Mouse (Mus musculus) forebrain, embryonic 15.5 days (tissue): ENCODE measurements around the gene Fam20a. TPM values are rescaled to one million over a fixed set of nuclear protein-coding genes. Genes with fewer than 3 reads are reported as not detected.
"Not testable (repeated sequence)": the region's sequence is repeated elsewhere in the genome, so short reads cannot be mapped to it uniquely, and the experiment has no call there.

Experiments used
- ATAC-seq: fragments of 200-750 bp; cut with Nextera tagmentation; replicated peaks from 2 replicates; pipeline ENCODE4 v1.8.0; 2017; ENCODE audit warnings: mild to moderate bottlenecking, moderate TSS enrichment, moderate library complexity
- H3K27ac ChIP-seq: fragments of 300-500 bp; sonication (generic); replicated peaks from 2 replicates; pipeline ENCODE4 v1.5.1; 2015; ENCODE audit warnings: mild to moderate bottlenecking, inconsistent platforms
- H3K27me3 ChIP-seq: fragments of 300-500 bp; sonication (generic); 2 replicates; pipeline ENCODE4 v1.6.1; 2015; ENCODE audit warnings: inconsistent platforms
- H3K36me3 ChIP-seq: fragments of 300-500 bp; sonication (generic); 2 replicates; pipeline ENCODE4 v1.6.1; 2015; ENCODE audit warnings: mild to moderate bottlenecking, inconsistent platforms
- H3K4me1 ChIP-seq: fragments of 300-500 bp; sonication (generic); 2 replicates; pipeline ENCODE4 v1.6.1; 2015; ENCODE audit warnings: inconsistent platforms
- H3K4me2 ChIP-seq: fragments of 300-500 bp; sonication (generic); replicated peaks from 2 replicates; pipeline ENCODE4 v1.6.1; 2015; ENCODE audit warnings: mild to moderate bottlenecking, inconsistent platforms
- H3K4me3 ChIP-seq: fragments of 300-500 bp; sonication (generic); 2 replicates; pipeline ENCODE4 v1.5.1; 2015; ENCODE audit warnings: mild to moderate bottlenecking, inconsistent platforms
- H3K9ac ChIP-seq: fragments of 300-500 bp; sonication (generic); replicated peaks from 2 replicates; pipeline ENCODE4 v1.6.1; 2015; ENCODE audit warnings: mild to moderate bottlenecking, inconsistent platforms
- H3K9me3 ChIP-seq: fragments of 300-500 bp; sonication (generic); 2 replicates; pipeline ENCODE4 v1.6.1; 2016; ENCODE audit warnings: inconsistent platforms
- WGBS: fragments of 180-500 bp; shearing (Covaris S2); methylation state at CpG from one replicate; pipeline ENCODE4 v1.1.7; 2015; ENCODE audit warnings: mixed read lengths; 5-methylcytosine and 5-hydroxymethylcytosine counted together
- polyA plus RNA-seq: library from polyadenylated mRNA; unstranded; fragments of >200 nt; fragmentation: Nextera tagmentation; extraction: Ambion mirVana; gene quantifications from 2 replicates; pipeline ENCODE4 v1.2.1, GENCODE M21; 2015

The Fam20a gene
- polyA plus RNA-seq, 1 experiment from 2014 or later = 1.7 TPM

GRCm38 (mm10) chr11:109660526-109660925, 61.6 kb downstream of the Fam20a start:
- H3K27ac ChIP-seq, H3K4me3 ChIP-seq, H3K27me3 ChIP-seq, H3K9ac ChIP-seq, H3K4me2 ChIP-seq, H3K4me1 ChIP-seq, H3K9me3 ChIP-seq, ATAC-seq: not testable (repeated sequence)
- WGBS = 90% methylated on average over 8 of the region's 8 CpGs
- peaks cover 65% of the 10 kb centered on the region for H3K36me3 ChIP-seq

- ATAC-seq = no peak
- Histone ChIP-seq H3K36me3 (peaks cover 44% of the 10 kb centered on the region), H3K27ac (no peak overlapping the region), H3K27me3 (no peaks in the 10 kb centered on the region), H3K9me3 (no peaks in the 10 kb centered on the region), H3K4me2 (no peak overlapping the region), H3K4me1 (peaks cover 32% of the 10 kb centered on the region), H3K4me3 (no peak overlapping the region), H3K9ac (no peak overlapping the region)
- WGBS = 97% methylated on average over 7 of the region's 7 CpGs
These were observed 65.8 kb downstream of the Fam20a start for GRCm38 (mm10) chr11:109656232-109656631.

- ATAC-seq = no peak
- 87% methylated on average over 6 of the region's 6 CpGs for WGBS
- Histone ChIP-seq H3K4me2 (no peak overlapping the region), H3K9me3 (no peaks in the 10 kb centered on the region), H3K4me1 (peaks cover 37% of the 10 kb centered on the region), H3K9ac (no peak overlapping the region), H3K27me3 (no peaks in the 10 kb centered on the region), H3K27ac (no peak overlapping the region), H3K4me3 (no peak overlapping the region), H3K36me3 (peaks cover 28% of the 10 kb centered on the region)
These were observed 67.5 kb downstream of the Fam20a start for GRCm38 (mm10) chr11:109654581-109654980.

GRCm38 (mm10) chr11:109653201-109653600, 68.9 kb downstream of the Fam20a start:
- Histone ChIP-seq H3K36me3 (peaks cover 25% of the 10 kb centered on the region), H3K4me3 (no peak overlapping the region), H3K27me3 (no peaks in the 10 kb centered on the region), H3K4me2 (peak overlapping the region; percentile 88), H3K27ac (no peak overlapping the region), H3K9me3 (no peaks in the 10 kb centered on the region), H3K9ac (peak overlapping the region; percentile 96; the same call in 1 of the 2 replicates), H3K4me1 (peaks cover 50% of the 10 kb centered on the region)
- 72% methylated on average over 8 of the region's 8 CpGs for WGBS
- no peak for ATAC-seq

GRCm38 (mm10) chr11:109652505-109652904, 69.6 kb downstream of the Fam20a start:
- no peaks in the 10 kb centered on the region for H3K27me3 ChIP-seq
- peaks cover 25% of the 10 kb centered on the region for H3K36me3 ChIP-seq
- peaks cover 50% of the 10 kb centered on the region for H3K4me1 ChIP-seq
- ATAC-seq = no peak
- 35% methylated on average over 6 of the region's 6 CpGs for WGBS
- H3K27ac ChIP-seq = no peak overlapping the region
- H3K4me3 ChIP-seq = peak overlapping the region; percentile 79
- H3K9ac ChIP-seq = peak overlapping the region; percentile 96
- peak overlapping the region; percentile 88 for H3K4me2 ChIP-seq
- no peaks in the 10 kb centered on the region for H3K9me3 ChIP-seq

- ATAC-seq = peak; percentile 0; the same call in 1 of the 2 replicates
These were observed 70.5 kb downstream of the Fam20a start for GRCm38 (mm10) chr11:109651566-109652024.

GRCm38 (mm10) chr11:109650788-109651565, 71.1 kb downstream of the Fam20a start:
- Histone ChIP-seq H3K9ac (peak overlapping the region; percentile 96), H3K27ac (peak overlapping the region; percentile 97), H3K9me3 (no peaks in the 10 kb centered on the region), H3K4me1 (peaks cover 50% of the 10 kb centered on the region), H3K4me3 (peak overlapping the region; percentile 79), H3K27me3 (no peaks in the 10 kb centered on the region), H3K4me2 (peak overlapping the region; percentile 88), H3K36me3 (peaks cover 21% of the 10 kb centered on the region)
- WGBS = under 1% methylated on average over 83 of the region's 90 CpGs
- peak; percentile 94 for ATAC-seq

More at GRCm38 (mm10) chr11:109651566-109652024, 70.5 kb downstream of the Fam20a start:
- WGBS = under 1% methylated on average over 21 of the region's 21 CpGs
- Histone ChIP-seq H3K27ac (peak overlapping the region; percentile 97), H3K9ac (peak overlapping the region; percentile 96), H3K27me3 (no peaks in the 10 kb centered on the region), H3K4me3 (peak overlapping the region; percentile 79), H3K36me3 (peaks cover 23% of the 10 kb centered on the region), H3K4me2 (peak overlapping the region; percentile 88), H3K9me3 (no peaks in the 10 kb centered on the region), H3K4me1 (peaks cover 50% of the 10 kb centered on the region)

- peak overlapping the region; percentile 63 for H3K4me2 ChIP-seq
- H3K36me3 ChIP-seq = peaks cover 15% of the 10 kb centered on the region
- peak overlapping the region; percentile 97 for H3K27ac ChIP-seq
- H3K4me3 ChIP-seq = peak overlapping the region; percentile 79
- WGBS = under 1% methylated on average over 31 of the region's 31 CpGs
- no peaks in the 10 kb centered on the region for H3K9me3 ChIP-seq
- peak overlapping the region; percentile 96 for H3K9ac ChIP-seq
- ATAC-seq = peak; percentile 75
- peaks cover 50% of the 10 kb centered on the region for H3K4me1 ChIP-seq
- no peaks in the 10 kb centered on the region for H3K27me3 ChIP-seq
These were observed 71.9 kb downstream of the Fam20a start for GRCm38 (mm10) chr11:109649975-109650701.

GRCm38 (mm10) chr11:109649206-109649605, 72.9 kb downstream of the Fam20a start, which contains the start of gene Prkar1a:
Gene Prkar1a (plus strand): TSS chr11:109649405.
- Histone ChIP-seq H3K4me2 (peak within 1 kb of the TSS; percentile 63), H3K27me3 (no peaks in the 10 kb centered on the region), H3K9ac (peak within 1 kb of the TSS; percentile 96), H3K27ac (peak within 1 kb of the TSS; percentile 97), H3K4me1 (peaks cover 43% of the 10 kb centered on the region), H3K4me3 (peak within 1 kb of the TSS; percentile 79), H3K9me3 (no peaks in the 10 kb centered on the region), H3K36me3 (peaks cover 7% of the 10 kb centered on the region; the same call in 1 of the 2 replicates)
- WGBS = 41% methylated on average over 8 of the region's 8 CpGs
- no peak for ATAC-seq

- Histone ChIP-seq H3K36me3 (peaks cover 1% of the 10 kb centered on the region; the same call in 1 of the 2 replicates), H3K4me3 (no peak overlapping the region; the same call in 1 of the 2 replicates), H3K4me2 (0 out of 2 replicates have a peak overlapping the region, but pooled peaks have one; percentile 63), H3K4me1 (peaks cover 38% of the 10 kb centered on the region), H3K9me3 (no peaks in the 10 kb centered on the region), H3K27ac (peak overlapping the region; percentile 97), H3K27me3 (no peaks in the 10 kb centered on the region), H3K9ac (no peak overlapping the region)
- 34% methylated on average over 7 of the region's 7 CpGs for WGBS
- ATAC-seq = no peak
These were observed 73.6 kb downstream of the Fam20a start for GRCm38 (mm10) chr11:109648510-109648909.

- Histone ChIP-seq H3K36me3 (no peaks in the 10 kb centered on the region), H3K4me1 (no peaks in the 10 kb centered on the region), H3K4me3 (no peak overlapping the region), H3K9me3 (no peaks in the 10 kb centered on the region), H3K4me2 (no peak overlapping the region), H3K27me3 (no peaks in the 10 kb centered on the region), H3K27ac (no peak overlapping the region), H3K9ac (no peak overlapping the region)
- 83% methylated on average over 5 of the region's 5 CpGs for WGBS
- no peak for ATAC-seq
These were observed 80.4 kb downstream of the Fam20a start for GRCm38 (mm10) chr11:109641498-109642222.
